Mouse (Mus musculus) left cerebral cortex, adult 18-20 months (tissue): ENCODE results near the gene Gatc. TPM values are rescaled to one million over a fixed set of nuclear protein-coding genes. Genes with fewer than 3 reads are reported as not detected.
A peak's percentile ranks its signal among the peaks of the same experiment; 100 is the strongest.
"Not testable (repeated sequence)": the region's sequence is repeated elsewhere in the genome, so short reads cannot be mapped to it uniquely, and the experiment has no call there.

Source experiments
- DNase-seq, 2 experiments: peaks; one replicate each; pipeline ENCODE4 v3.0.0; 2021 to 2022; ENCODE audit warnings: low spot score in 2 of 2, mixed read lengths in 1 of 2
- total RNA-seq, 2 experiments: library from RNA; stranded (reverse); gene quantifications; 2 replicates each; pipeline ENCODE4 v1.2.3; 2021

The Gatc gene
- total RNA-seq, 2 experiments from 2014 or later, result 18.4 to 20.5 TPM

DNA sequence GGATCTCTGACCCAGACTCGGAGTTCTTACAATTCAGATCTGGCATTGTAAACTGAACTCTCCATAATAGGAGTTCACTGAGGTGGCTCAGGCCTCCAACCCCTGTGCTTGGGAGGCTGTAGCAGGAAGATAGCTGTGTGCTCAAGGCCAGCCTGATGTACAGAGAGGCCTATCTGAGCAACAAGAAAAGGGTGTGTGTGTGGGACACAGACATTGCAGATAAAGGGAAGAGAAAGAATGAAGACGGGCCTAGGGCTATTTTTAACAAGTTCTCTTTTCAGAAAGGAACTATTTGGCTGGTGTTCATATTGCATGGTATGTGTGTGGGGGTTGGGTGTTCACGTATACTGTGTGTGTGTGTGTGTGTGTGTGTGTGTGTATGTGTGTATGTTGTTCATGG is 7.4 kb downstream of the Gatc start:
- no peak for DNase-seq

DNA sequence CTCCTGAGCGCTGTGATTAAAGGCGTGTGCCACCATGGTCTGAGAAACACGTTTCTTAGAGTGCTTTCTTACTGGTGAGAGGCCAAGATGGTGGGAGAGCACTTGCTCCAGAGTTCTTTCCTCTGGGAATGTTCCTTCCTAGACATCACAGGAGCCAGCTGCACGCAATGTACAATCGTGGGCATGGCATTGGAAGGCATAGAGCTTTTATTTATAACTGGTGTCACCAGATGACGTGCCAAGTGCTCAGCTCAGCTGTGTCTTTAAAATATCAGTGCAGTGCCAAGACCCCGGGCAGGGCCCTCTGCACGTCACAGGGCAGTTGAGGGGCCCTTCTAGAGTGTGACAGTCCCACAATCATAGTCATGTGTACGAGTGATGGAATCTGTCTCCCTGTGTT is 10.0 kb downstream of the Gatc start:
- DNase-seq, result no peak

DNA sequence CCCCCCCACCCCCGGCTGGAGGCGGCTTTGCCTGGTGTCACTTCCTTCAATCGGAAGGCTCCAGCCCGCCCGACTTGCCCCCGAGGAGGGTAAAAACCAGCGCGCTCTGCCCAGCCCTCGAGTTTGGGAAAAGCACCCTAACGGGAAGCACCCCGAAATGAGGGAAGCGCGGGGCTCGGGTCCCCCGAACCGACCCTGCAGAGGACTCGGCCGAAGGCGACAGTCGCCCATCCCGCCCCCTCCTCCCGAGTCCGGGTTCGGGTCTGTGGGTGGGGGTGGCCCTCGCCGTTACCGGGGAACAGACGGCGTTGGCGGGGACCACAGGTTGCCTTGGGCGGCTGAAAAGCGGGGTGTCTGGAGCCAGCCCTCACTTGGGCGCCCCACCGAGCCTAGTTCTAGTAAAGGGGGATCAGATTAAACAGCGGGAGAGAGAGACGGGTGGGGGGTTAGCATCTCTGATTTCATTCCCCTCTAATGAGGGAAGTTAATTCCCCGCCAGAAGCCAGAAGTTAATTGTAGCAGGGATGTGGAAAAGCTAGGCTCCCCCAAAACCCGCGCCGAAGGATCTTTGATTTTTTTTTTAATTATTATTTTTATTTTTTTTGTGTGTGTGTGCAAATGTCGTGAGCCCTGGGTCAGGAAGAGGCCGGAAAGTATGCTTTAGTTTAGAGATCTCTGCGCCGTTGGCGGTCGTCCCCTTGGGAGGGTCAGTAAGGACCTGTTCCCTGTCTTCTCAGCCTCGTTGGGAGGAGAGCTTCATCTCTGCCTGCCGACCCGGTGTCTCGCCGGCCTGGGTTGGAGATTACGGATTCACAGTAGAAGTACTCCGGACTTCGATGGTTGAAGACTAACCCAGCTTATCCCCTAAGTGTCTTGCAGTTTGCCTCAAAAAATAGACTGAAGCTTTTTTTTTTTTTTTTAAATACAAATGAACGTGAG is 13.1 kb downstream of the Gatc start:
- DNase-seq, result no peak

DNA sequence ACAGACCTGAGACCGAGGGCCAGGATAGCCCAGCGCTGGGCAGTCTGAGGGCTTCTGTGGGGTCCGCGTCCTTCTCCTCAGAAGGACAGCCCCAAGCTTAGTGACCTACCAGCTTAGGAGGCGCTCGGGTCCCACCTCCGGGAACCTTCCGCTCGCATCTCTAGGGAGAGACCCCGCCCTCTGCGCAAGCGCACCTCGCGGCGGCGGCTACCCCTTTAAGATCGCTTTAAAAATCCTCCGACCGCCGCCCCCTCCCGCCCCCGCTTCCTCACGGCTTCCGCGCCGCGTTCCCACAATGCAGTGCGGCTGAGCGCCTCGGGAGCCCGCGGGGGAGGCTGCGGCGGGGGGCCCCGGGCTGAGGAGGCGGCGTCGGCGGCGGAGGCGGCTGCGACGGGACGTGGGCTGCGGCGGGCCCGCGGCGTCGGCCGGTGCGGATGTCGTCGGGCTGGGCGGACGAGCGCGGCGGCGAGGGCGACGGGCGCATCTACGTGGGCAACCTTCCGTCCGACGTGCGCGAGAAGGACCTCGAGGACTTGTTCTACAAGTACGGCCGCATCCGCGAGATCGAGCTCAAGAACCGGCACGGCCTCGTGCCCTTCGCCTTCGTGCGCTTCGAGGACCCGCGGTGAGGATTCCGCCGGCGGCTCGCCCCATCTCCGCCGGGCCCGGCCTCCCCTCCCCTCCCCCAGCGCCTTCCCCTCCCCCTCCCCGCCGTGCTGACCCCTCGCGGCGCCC is 13.9 kb downstream of the Gatc start, which contains the start of gene Srsf9:
Gene Srsf9, plus strand, starts transcription at position 303 of the 735 bp plus-strand sequence.
- DNase-seq, result peak; percentile 92 to 95

DNA sequence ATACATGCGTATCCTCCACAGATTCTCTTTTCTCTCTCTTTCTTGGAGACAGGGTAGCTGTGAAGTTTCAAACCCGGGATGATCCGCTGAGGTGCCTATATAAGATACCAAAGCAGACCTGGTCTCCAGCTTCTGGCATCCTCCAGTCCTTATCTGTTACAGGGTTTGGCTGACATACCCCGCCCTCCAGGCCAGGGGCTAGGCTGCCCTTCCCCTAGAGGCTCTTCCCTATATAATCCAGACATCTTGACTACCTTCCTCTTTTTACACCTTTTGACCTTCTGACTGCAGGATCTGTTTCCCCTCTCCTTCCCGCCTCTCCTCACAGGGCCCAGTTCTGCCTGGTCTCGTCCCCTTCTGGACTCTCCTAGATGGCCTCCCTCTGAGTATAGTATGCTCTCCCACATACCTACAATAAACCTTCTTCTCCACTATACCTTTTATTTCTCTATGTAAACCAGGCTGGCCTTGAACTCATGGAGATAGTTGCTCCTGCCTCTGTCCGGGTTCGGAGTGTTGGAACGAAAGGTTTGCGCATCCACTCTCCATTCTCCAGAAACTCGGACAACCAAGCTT is 14.6 kb downstream of the Gatc start:
- no peak for DNase-seq

DNA sequence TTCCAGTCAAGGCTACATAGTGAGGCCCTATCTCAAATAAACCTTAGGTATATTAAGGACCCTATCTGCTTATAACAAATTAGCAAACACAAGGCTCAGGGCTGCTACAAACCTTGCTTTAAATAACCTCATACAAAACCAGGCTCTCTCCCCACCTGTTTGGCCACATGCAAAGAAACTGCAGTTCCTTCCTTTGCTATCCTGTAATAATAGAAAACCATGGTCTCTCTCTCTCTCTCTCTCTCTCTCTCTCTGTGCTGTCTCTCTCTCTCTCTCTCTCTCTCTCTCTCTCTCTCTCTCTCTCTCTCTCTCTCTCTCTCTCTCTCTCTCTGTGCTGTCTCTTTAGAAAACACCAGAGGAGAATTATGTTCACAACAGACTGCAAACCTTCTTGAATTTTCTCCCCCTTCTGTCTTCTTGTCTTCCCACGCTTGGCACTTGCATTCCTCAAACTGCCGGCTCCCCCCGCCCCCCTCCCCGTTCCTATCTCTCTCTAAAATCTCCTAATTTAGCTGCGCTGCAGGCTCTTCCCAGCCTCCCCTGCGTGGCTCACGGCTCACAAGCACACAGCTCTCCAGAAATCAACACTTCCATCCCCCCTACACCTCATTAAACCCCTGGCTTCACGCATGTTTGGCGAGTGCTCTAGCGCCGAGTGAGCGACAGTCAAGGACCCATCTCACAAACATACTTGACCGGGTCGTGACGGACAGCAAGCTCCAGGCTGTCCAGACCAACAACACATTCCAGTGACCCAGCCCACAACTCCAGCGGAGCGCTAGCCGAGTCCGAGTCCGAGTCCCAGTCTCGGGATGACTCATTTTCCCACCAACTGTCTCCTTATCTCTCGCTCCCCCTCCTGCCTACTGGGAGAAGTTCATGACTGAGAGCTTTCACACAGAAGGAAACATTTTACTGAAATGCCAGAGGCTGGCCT is 21.7 kb downstream of the Gatc start:
- peak; percentile 66 to 87 for DNase-seq

DNA sequence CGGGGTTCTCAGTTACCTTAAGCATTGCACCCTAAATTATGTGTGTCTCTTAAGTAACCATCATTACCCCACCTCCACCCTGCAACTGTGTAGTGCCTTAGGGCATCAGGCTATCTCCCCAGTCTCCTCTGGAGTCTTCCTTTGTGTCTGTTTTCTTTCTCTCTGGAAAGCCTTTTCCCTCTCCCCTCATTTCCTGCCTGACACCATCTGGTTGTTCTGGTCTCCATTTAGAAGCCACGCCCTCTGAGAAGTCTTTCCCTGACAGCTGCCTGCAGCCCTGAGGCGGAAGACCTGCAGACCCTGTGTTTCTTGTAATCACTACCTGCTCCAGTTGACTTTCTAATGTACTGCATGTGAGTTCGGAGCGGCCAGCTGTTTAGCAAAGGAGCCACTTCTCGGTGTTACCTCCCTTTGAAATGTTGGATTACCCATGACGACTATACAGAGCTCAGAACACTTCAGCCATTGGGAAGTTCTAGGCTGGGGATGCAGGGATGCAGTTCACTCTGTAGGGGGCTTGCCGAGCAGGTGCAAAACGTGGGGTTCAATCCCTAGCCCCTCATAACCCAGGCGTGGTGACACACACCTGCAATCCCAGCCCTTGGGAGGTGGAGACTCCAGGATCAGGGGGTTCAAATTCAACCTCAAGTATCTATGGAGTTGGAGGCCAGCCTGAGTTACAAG is 23.2 kb downstream of the Gatc start:
- DNase-seq, result no peak

DNA sequence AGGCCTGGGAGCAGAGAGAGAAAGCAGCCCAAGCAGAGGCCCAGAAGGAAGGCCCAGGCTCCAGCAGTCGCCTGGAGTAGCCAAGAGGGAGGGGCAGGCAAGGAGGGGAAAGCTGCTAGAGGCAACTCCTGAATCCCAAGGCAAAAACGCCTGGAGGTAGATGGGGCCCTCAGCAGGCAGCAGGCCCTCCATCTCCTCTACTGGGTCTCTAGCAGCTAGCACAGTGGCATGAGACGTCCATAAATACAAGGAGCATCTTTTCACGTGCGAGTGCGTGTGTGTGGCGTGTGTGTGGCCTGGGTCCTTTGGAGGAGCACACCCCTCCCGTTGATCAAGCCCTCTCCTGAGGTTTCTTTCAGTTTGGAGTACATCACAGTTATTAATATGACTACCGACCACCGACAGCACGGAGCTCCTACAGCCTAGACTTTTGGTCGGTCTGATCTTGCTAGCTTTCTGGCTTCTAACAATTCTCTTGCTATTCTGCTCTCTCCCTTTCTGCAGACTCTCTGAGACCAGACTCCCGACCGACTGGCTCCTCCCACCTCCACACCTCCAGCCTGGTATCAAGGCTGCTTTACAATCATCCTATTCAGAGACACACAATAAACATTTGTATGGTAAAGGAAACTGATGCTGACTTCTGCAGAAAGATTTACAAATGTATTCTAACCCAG is 23.9 kb downstream of the Gatc start:
- DNase-seq, result no peak

DNA sequence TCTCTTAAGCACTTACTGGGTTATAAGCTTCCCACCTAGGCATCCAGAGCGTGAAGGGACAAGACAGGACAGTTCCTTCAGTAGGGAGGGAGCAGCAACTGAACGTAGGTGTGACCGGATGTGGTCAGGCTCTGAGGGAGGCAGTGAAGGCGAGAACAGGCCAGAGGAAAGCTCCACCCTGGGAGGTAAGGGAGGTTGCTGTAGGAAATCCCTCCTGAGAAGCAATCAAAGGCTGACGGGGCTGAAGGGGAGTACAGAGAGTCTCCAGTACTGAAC is 27.4 kb downstream of the Gatc start:
- no peak for DNase-seq

DNA sequence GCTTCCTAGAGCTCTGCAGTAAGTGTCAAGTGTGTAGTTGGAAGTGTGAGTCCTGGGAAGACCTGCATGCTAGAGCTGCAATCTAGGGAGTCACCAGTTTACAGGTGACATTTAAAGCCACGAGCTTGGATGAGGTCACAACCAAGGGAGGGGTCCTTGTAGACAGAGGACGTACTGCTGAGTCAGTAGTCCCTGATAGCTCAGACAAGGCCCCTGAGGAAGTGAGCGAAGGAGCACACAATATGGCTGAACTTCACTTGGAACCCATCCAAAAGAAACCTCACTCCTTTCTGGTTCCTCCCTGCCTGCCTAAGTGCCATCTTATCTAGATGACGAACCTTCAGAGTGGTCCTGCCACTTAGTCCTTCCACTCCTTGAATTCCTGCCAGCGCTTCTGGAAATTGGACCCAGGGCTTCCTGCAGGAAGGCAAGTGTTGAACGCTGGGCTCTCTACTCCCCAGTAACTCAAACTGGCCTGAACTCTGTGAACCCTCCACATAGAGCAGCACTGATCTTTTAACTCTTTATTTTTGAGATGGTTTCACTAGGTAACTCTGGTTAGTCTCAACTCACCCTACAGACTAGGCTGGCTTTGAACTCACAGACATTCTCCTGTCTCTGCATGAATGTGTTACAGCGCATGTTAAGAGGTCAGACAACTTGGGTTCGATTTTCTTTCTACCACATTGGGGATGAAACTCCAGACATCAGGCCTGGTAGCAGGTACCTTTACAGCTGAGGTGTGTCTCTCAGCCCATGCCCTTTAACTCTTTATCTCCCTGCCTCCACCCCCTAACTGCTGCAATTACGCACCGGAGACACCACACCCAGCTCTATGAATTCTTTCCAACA is 27.9 kb downstream of the Gatc start:
- no peak for DNase-seq

DNA sequence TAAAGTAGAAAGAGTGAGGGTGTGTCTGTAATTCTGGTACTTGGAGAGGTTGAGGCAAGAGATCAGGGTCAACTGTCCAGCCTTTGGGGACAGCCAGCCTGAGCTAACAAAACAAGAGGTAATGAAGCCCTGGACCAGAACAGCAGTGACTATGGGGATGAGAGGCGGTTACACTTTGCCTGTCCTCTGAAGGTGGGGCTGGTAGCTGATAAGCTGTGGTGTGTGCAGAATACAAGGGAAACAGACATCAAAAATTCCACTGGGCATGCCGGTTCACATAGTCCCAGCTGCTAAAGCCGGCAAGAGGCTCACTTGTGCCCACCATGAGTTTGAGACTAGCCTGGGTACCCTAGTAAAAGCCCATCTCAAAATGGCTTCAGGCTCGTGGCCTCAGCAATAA is 28.6 kb downstream of the Gatc start:
- no peak for DNase-seq

DNA sequence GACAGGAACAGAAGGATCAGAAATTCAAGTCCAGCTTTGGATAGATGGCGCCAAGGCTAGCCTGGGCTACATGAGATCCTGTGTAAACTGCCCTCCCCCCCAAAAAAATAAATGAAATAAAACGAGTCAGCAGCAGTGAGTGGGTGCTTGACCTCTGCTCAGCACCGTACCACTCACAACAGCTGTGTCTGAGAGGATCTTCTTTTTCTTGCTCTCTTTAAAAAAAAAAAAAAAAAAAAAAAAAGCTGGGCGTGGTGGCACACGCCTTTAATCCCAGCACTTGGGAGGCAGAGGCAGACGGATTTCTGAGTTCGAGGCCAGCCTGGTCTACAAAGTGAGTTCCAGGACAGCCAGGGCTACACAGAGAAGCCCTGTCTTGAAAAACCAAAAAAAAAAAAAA is 38.8 kb downstream of the Gatc start:
- DNase-seq, result not testable (repeated sequence)

DNA sequence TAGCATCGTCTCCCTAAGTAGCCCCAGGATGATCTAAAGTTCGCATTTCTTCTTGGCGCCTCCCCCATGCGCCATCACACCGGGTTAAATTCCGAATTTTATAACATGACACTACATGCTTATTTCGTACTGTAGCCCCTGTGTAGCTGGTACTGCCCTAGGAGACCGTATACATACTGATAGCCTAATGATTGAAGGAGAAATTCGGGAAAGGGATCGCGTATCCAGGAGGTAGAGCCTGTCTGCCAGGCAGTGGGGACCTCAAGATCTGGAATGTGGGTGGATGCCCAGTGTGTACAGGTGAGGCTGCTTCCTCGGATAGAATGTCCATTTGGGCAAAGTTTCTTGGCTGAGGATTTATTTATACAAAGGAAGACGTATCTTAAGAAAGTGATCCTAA is 39.4 kb downstream of the Gatc start:
- DNase-seq, result no peak

DNA sequence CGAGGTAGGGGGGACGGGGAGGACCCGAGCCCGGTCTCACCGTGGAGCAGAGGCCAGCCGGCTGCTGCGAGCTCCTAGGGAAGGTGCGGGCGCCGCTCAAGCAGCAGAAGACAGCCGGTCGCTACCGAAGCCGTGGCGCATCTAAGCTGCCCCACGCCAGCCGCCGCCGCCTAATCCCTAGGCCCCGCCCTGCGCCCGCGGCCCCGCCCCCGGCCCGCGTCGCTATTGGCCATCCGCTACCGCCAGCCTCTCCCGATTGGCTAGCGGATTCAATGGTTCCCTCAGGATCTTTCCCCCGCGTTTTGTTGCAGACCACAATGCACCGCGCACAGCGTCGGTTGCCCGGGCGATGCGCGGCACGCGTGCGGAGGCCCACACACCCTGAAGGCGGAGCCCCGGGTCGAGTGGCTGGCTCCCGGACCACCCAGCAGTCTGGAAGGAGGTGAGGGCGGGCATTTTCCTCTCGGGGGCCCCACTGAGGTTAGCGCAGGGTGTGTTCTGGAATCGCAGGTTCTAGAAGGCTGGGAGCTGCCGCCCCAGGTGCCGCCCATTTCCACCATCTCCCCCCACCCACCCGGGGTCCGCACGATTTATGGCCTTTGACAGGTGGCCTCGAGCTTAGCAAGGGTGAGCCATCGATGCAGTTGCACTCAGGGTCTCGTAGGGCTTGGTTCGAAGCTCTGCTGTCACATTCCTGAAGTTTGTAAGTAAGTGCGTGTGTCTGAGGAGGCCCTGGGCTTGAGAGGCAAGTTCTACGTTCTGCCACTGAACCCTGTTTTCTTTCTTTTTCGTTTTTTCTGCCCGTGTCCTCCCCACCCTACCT is 40.0 kb downstream of the Gatc start, which contains the start of gene Dynll1:
Gene Dynll1, minus strand, starts transcription at position 208 of the 823 bp plus-strand sequence.
- DNase-seq, result peak; percentile 100

DNA sequence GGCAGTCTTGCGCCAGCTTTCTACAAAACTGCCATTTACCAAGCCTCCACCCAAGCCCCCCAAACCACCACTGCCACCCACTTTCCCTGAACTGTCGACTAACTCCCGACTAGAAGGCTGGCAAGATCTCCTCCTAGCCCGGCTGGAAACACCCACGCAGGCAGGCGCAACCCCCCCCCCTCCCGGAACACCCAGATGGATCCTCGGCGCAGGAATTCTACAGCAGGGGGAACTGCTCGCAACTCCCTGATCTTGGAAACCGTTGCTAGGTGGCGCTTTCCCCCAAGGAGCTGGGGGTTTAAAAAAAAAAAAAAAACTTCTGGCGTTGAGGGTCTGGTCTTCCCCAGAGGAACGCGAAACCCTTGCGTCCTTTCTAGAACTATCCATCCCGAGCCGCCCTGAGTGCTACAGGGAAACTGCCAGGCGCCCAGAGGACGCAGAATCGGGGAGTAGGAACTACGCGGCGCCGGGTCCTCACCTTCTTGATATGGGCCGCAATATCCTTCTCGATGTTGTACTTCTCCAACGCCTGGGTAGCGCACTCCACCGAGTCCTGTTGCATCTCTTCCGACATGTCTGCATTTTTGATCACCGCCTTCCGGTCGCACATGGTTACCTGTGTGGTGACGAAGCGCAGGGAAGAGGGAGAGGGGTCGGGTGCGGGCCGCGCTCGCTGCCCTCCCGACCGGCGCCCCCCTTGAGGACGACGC is 40.8 kb downstream of the Gatc start:
- peak; percentile 54 to 61 for DNase-seq

DNA sequence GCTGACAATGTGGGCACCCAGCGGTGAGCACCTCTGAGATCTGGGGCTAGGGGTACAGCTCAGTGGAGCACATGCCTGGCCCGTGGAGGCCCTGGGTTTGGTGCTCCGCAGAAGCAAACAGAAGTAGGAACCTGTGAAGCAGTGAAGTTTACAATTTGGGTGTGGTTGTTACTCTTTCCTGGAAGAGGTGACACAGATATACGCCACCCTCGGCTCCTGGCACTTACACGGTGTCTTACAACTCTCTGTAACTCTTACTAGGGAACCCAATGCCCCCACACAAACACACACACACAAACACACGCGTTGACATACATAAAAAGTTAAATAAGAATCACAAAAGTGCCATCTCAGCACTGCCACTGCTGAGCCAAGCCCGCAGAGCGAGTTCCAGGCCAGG is 44.6 kb downstream of the Gatc start:
- DNase-seq, result no peak

DNA sequence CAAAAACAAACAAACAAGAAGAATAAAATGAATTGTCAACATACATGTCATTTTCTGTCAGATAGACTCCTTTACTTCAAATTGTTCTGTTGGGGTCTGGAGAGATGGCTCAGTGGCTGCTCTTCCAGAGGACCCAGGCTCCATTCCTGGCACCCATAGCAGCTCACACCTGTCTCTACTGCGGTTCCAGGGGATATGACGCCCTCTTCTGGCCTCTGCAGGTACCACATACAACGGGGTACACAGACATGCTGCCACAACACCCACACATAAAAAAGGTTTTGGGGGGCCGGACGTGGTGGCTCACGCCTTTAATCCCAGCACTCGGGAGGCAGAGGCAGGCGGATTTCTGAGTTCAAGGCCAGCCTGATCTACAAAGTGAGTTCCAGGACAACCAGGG is 46.8 kb downstream of the Gatc start:
- DNase-seq, result no peak
